Mouse (Mus musculus): ENCODE results near the gene 4932415D10Rik. TPM values are rescaled to one million over a fixed set of nuclear protein-coding genes. Genes with fewer than 3 reads are reported as not detected.

The 4932415D10Rik gene
- not detected in 2 replicates for polyA plus RNA-seq (2012)

GRCm38 (mm10) chr10:82316482-82316881 lies at the start of gene 4932415D10Rik:
Gene 4932415D10Rik, minus strand, starts transcription at chr10:82316582.
- no peak for TF ChIP-seq GATA1 (IDR thresholded peaks at IDR 0.05; ENCODE audit: low read length)

DNA sequence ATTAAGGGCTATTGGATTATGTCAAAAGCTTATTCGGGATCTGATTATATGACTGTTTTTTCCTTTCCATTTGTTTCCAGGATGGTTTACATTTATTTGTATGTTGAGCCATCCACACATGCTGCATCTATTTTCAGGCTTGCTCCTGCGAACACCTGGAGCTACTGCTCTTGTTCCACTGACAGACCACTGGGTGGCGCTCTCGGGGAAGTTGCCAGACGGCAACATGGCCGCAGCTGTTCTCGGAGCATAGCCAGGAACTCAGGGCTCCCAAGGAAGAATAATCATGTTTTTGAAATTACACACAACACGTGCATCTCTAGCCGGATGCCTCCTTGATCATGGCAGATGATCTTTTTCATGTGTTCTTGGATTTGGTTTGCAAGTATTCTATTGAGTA lies 45.5 kb upstream of the 4932415D10Rik start:
- TF ChIP-seq GATA1 (IDR thresholded peaks at IDR 0.05; ENCODE audit: low read length): no peak

DNA sequence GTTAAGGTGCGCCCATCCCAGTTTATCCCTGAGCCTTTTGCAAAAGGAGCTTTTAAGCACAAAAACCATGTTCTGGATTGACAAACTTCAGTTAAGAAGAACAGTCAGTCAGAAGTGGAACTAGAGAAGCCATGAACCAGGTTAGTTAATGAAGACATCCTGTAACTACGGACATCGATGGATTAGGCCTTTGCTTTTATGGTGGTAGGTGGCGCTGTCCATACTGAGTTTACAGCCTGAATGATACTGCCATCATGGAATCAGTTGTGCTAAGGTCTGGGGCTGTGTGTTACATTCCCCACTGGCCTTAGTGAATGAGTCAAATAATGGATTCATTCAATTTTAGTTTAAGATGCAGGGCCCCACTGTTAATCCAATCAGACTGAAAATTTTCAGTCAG lies 39.0 kb upstream of the 4932415D10Rik start:
- TF ChIP-seq GATA1 (IDR thresholded peaks at IDR 0.05; ENCODE audit: low read length): no peak

DNA sequence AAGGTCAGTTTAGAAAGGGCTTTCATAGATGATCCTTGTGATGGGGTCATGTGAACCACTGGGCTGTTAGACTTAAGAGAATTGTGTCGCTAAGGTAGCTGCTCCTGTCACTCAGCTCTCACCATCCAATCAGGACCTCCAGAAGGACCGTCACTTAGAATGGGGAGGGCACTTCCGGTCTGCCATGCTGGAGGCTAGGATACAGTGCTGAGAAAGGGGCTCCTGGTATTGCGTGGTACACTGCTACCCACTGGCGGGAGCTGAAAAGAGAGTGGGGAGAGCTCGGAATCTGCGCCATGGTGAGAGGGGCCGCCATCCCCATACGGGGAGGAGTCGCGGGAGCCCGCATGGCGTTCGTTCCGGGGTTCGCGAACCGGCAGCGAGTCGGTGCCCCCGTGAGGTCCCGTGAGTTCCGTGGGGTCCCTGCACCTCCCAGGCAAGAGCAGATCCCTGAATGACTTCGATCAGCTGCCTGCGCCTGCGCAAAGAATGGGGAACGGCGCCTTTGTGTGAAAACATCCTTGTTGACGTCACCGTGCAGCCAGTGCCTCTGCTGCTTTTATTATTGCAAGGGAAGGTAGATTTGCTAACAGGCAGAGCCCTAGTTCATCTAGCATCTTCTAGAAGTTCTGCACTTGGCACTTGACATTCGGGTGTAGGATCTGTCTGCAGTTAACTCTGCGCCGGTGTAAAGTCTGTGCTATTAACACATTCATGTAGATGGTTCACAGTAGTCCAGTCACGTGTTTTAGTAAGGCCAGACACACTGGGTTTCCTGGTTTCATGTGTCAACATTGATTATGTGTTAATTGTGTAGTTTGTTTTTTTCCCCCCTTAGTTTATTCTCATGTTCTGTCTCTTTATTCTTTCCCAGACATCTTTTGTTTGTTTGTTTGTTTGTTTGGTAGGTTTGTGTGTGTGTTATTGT lies 38.0 kb upstream of the 4932415D10Rik start, which contains the start of gene Gm4924:
Gene Gm4924, plus strand, starts transcription at position 173 of the 928 bp plus-strand sequence.
- TF ChIP-seq GATA1 (IDR thresholded peaks at IDR 0.05; ENCODE audit: low read length): no peak

DNA sequence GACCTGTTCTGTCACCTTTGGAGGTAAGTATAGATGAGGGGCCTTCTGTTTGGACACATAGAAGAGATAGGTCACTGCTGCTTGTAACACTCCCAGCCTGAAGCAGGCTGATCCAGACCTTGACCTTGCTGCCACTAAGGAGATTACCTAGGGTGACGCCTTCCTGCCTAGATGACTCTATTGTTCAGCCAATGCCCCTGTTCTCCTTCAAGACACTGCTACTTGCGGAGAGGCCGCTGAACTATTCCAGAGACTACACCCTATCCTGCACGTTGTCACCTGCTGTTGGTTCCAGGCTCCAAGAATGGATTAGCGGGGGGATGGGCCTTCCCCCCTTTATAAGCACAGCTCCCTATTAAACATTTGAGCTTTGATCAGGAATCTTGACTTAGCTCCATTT lies 13.4 kb upstream of the 4932415D10Rik start:
- no peak for TF ChIP-seq GATA1 (IDR thresholded peaks at IDR 0.05; ENCODE audit: low read length)

DNA sequence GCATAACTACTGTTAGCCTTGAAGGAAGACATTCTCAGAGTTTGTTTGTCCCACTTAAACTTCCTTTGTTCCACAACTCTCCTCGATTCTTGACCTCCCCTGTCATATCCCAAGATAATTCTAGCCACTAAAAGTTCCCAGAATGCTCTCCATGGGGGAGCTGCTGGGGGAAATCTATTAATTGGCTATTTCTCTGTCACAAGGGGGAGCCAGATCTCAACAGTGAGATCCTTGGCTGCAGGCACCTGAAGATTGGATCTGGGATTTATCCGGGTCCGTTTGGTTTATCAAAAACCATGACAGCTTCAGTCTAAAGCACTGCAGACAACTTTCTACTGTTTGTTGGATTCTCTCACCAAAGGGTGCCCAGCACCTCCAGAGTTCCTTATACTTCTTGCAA lies 3.8 kb upstream of the 4932415D10Rik start:
- TF ChIP-seq GATA1 (IDR thresholded peaks at IDR 0.05; ENCODE audit: low read length): no peak

DNA sequence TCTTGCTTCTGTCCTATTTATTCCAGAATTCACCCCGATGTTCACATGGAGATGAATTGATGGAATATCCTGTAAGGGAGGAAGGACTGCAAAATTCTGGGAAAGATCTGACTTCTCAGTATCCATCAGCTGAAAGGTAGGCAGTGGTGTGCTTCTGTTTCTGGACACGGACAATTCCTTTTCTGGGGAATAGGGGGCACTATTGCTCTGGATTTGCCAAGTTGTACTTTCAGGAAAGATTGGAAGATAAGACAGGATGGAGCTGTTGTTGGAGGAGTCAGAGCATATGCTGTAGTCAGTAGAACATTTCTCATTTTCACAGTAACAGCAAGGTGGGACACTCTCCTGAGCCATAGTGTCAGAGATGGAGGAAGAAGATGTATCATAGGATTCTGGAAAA lies 19.9 kb downstream of the 4932415D10Rik start:
- no peak for TF ChIP-seq GATA1 (IDR thresholded peaks at IDR 0.05; ENCODE audit: low read length)

GRCm38 (mm10) chr10:82257331-82257730 lies 59.1 kb downstream of the 4932415D10Rik start:
- TF ChIP-seq GATA1 (IDR thresholded peaks at IDR 0.05; ENCODE audit: low read length): no peak

DNA sequence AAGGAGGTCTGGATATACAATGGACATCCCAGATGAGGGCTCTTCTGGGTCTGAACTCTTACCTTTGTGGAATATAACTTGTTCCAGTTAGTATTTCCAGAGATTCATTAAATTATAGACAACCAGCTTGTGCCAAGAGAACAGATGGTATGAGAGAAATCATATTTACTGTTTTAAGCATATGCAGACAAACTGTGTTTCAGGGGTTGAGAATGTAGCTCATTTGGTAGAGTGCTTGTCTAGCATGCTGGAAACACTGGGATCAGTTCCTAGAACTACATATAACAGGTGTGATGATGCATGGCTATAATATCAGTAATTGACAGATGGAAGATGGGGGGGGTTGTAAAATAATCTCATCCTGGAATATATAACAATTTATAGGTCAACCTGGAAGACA lies 71.4 kb downstream of the 4932415D10Rik start:
- TF ChIP-seq GATA1 (IDR thresholded peaks at IDR 0.05; ENCODE audit: low read length): no peak

- TF ChIP-seq GATA1 (IDR thresholded peaks at IDR 0.05; ENCODE audit: low read length): no peak
Measured at GRCm38 (mm10) chr10:82241401-82241788, 75.0 kb downstream of the 4932415D10Rik start.

DNA sequence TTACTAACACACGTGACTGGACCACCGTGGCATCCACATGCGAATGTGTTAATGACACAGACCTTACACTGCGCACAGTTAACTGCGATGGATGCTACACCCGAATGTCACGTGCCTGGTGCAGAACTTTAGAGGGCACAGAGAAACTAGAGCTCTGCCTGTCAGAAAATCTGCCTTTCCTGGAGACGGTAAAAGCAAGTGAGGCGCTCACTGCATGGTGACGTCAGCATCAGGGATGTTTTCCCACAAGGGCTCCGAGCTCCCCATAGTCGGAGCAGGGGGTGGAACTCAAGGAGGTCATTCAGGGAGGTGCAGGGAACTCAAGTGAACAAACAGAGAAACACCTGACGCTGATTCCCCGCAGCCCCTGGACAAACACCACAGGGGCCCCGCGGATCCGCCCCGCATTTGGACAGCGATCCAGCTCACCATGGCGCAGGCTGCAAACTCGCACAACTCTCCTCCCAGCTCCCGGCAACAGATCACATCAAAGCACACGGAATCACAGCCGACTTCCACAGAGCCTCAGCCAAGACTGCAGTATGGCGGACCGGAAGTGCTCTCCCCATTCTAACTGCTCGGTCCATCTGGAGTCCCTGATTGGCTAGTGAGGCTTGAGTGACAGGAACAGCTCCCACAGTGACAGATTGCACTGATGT lies 75.5 kb downstream of the 4932415D10Rik start, which contains the start of gene Zfp938:
Gene Zfp938, minus strand, starts transcription at position 539 of the 659 bp plus-strand sequence.
- TF ChIP-seq GATA1 (IDR thresholded peaks at IDR 0.05; ENCODE audit: low read length): no peak

Other genes with a start within 250 kb of the 4932415D10Rik start
- gene BC024063, start 233.2 kb downstream of the 4932415D10Rik start, polyA plus RNA-seq (2012): 0.06 and 0.15 TPM in 2 replicates
- gene AU041133, start 188.6 kb downstream of the 4932415D10Rik start, polyA plus RNA-seq (2012): 0.04 and 0.06 TPM in 2 replicates
- 0.25 TPM in 2 replicates for gene Zfp938, start 75.3 kb downstream of the 4932415D10Rik start, polyA plus RNA-seq (2012)
- gene Gm4924, start 37.7 kb upstream of the 4932415D10Rik start, polyA plus RNA-seq (2012): 0.13 TPM in 2 replicates
- not detected in 2 replicates for gene Gm1553, start 176.0 kb upstream of the 4932415D10Rik start, polyA plus RNA-seq (2012)

Measured in G1E-ER4 (cell line).